In the genomic region with DNA sequence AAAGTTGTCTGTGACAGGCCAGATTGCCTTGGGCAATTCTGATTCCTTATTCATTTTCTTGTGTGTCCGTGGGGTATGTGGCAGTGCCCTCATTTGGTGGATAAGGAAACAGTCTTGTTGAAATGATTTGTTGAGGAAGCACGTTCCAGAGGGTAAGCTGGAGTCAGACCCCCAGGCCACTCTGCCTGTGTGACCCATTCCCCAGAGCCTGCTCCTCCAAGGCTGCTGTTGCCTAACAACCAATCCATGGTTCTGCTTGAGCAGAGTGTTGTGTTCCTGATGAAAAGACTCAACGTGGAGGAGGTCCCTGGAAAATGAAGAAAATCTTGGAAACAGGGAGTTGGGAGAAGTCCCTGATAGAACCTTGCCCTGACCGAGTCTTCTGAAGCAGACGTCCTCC, we compare ENCODE assay signal across 20 mouse cellular contexts. TPM values are rescaled to one million over a fixed set of nuclear protein-coding genes. Genes with fewer than 3 reads are reported as not detected.
DNase-seq lines count a peak whose midpoint lies in the region; ATAC-seq and TF ChIP-seq lines count a peak whose summit lies in the region.
"Had no signal": no experiment of that assay in that cellular context is flagged by ENCODE, and none has a peak within 500 bp of the region (broad histone marks: within the 10 kb centered on the region; RNA-seq: fewer than 3 reads in every experiment).

No protein-coding gene starts in this region.

- peak; percentile 1; the same call in 1 of the 2 replicates for ATAC-seq in frontal cortex, adult (ENCODE audit: low TSS enrichment)
- no peak for ATAC-seq in intestine, embryonic 14.5 days (replicated peaks; ENCODE audit: low FRiP score, low TSS enrichment, low read depth)
- no peak for ATAC-seq in intestine, embryonic 15.5 days
- no peak for ATAC-seq in forebrain, embryonic 14.5 days
- ATAC-seq: CD4-positive, CD25-positive, alpha-beta regulatory T cell, adult 4 months; forebrain, embryonic 15.5 days had no signal

- no peaks in the 10 kb centered on the region for H3K36me3 ChIP-seq in intestine, embryonic 14.5 days (ENCODE audit: control insufficient read depth, insufficient read depth, low read length)
- no peaks in the 10 kb centered on the region for H3K36me3 ChIP-seq in intestine, embryonic 15.5 days
- H3K36me3 ChIP-seq in forebrain, embryonic 14.5 days (ENCODE audit: control insufficient read depth, insufficient read depth, low read length): no peaks in the 10 kb centered on the region
- H3K36me3 ChIP-seq: embryonic facial prominence, embryonic 10.5 days; forebrain, embryonic 15.5 days; G1E; heart, embryonic 12.5 days; hindbrain, embryonic 15.5 days had no signal

- no peak for TF ChIP-seq CTCF in left cerebral cortex, adult 2 months (IDR thresholded peaks at IDR 0.05)

- H3K27ac ChIP-seq in intestine, embryonic 14.5 days (ENCODE audit: low read depth): no peak overlapping the region
- H3K27ac ChIP-seq in intestine, embryonic 15.5 days: no peak overlapping the region
- H3K27ac ChIP-seq in left cerebral cortex, adult 2 months: peak overlapping the region; percentile 45; the same call in 1 of the 2 replicates
- no peak overlapping the region for H3K27ac ChIP-seq in forebrain, embryonic 14.5 days (ENCODE audit: low read depth, low read length)
- H3K27ac ChIP-seq: embryonic facial prominence, embryonic 10.5 days; forebrain, embryonic 15.5 days; hindbrain, embryonic 15.5 days had no signal

- H3K4me3 ChIP-seq in intestine, embryonic 14.5 days (ENCODE audit: low read depth, low read length): no peak overlapping the region
- H3K4me3 ChIP-seq in intestine, embryonic 15.5 days (replicated peaks): no peak overlapping the region
- no peak overlapping the region for H3K4me3 ChIP-seq in left cerebral cortex, adult 2 months
- H3K4me3 ChIP-seq in forebrain, embryonic 14.5 days (ENCODE audit: low read depth, low read length): no peak overlapping the region
- H3K4me3 ChIP-seq: embryonic facial prominence, embryonic 10.5 days; forebrain, embryonic 15.5 days; heart, embryonic 12.5 days; hindbrain, embryonic 15.5 days had no signal

- no peaks in the 10 kb centered on the region for H3K4me1 ChIP-seq in intestine, embryonic 14.5 days (replicated peaks; ENCODE audit: control insufficient read depth, insufficient read depth, low read length)
- no peaks in the 10 kb centered on the region for H3K4me1 ChIP-seq in intestine, embryonic 15.5 days (replicated peaks)
- 0 out of 2 replicates have a peak, but pooled peaks cover 2% of the 10 kb centered on the region for H3K4me1 ChIP-seq in forebrain, embryonic 14.5 days (ENCODE audit: control insufficient read depth, insufficient read depth, low read length)
- H3K4me1 ChIP-seq: embryonic facial prominence, embryonic 10.5 days had no signal

- H3K4me2 ChIP-seq in intestine, embryonic 14.5 days (ENCODE audit: low read length): no peak overlapping the region
- H3K4me2 ChIP-seq in intestine, embryonic 15.5 days (replicated peaks): no peak overlapping the region
- no peak overlapping the region for H3K4me2 ChIP-seq in forebrain, embryonic 14.5 days (ENCODE audit: low read length)
- H3K4me2 ChIP-seq: forebrain, embryonic 15.5 days; heart, embryonic 12.5 days; hindbrain, embryonic 15.5 days had no signal

- DNase-seq in frontal cortex, postnatal 14 days (ENCODE audit: low spot score in 2 of 2): no peak
- peak; percentile 47 for DNase-seq in intestine, embryonic 14.5 days (ENCODE audit: low spot score)
- DNase-seq in left cerebral cortex, adult 2 months (ENCODE audit: extremely low spot score in 1 of 2, low spot score in 2 of 2): no peak
- no peak for DNase-seq in left cerebral cortex, postnatal 10 days (ENCODE audit: extremely low spot score in 1 of 2, low spot score in 2 of 2)
- DNase-seq in adipocyte (ENCODE audit: low spot score): peak; percentile 60
- no peak for DNase-seq in forebrain, embryonic 14.5 days (ENCODE audit: low spot score)
- DNase-seq: adrenal gland, postnatal 14 days; B cell, adult 2 months; cerebellum, adult 2 months; cerebellum, postnatal 10 days; gastrocnemius, postnatal 36 days; heart, postnatal 36 days had no signal

- intact Hi-C loops in left cerebral cortex, adult 2 months (cut with DNase I): no loop called here
- intact Hi-C loops in left cerebral cortex, postnatal 10 days (cut with DNase I): no loop called here

- no peaks in the 10 kb centered on the region for H3K9me3 ChIP-seq in intestine, embryonic 14.5 days (ENCODE audit: control insufficient read depth, low read length)
- H3K9me3 ChIP-seq in intestine, embryonic 15.5 days: no peaks in the 10 kb centered on the region
- no peaks in the 10 kb centered on the region for H3K9me3 ChIP-seq in forebrain, embryonic 14.5 days (replicated peaks; ENCODE audit: control insufficient read depth, low read length)
- H3K9me3 ChIP-seq: embryonic facial prominence, embryonic 10.5 days; forebrain, embryonic 15.5 days; heart, embryonic 12.5 days; hindbrain, embryonic 15.5 days had no signal

- no peak overlapping the region for H3K9ac ChIP-seq in intestine, embryonic 14.5 days (ENCODE audit: low read length)
- H3K9ac ChIP-seq in intestine, embryonic 15.5 days: no peak overlapping the region
- H3K9ac ChIP-seq in forebrain, embryonic 14.5 days (ENCODE audit: low read length): no peak overlapping the region
- H3K9ac ChIP-seq: forebrain, embryonic 15.5 days; heart, embryonic 12.5 days; hindbrain, embryonic 15.5 days had no signal

- H3K27me3 ChIP-seq in intestine, embryonic 14.5 days (replicated peaks; ENCODE audit: control insufficient read depth, insufficient read depth, low read length): no peaks in the 10 kb centered on the region
- no peaks in the 10 kb centered on the region for H3K27me3 ChIP-seq in intestine, embryonic 15.5 days (replicated peaks)
- H3K27me3 ChIP-seq in forebrain, embryonic 14.5 days (replicated peaks; ENCODE audit: control insufficient read depth, insufficient read depth, low read length): no peaks in the 10 kb centered on the region
- H3K27me3 ChIP-seq: forebrain, embryonic 15.5 days; heart, embryonic 12.5 days; hindbrain, embryonic 15.5 days had no signal

- 75% methylated on average over 5 of the region's 5 CpGs for WGBS in intestine, embryonic 14.5 days
- 77% methylated on average over 5 of the region's 5 CpGs for WGBS in intestine, embryonic 15.5 days
- 62% methylated on average over 5 of the region's 5 CpGs for WGBS in forebrain, embryonic 14.5 days

RNA-seq across cellular contexts. Expression of a gene that starts 18.8 kb away (rescaled TPM):
- 16.8 and 19.4 TPM in 2 replicates for polyA plus RNA-seq in intestine, embryonic 14.5 days (2014; fragmentation: Nextera tagmentation; extraction: Ambion mirVana)
- 12.7 and 12.9 TPM in 2 replicates for polyA plus RNA-seq in intestine, embryonic 15.5 days (2015; fragmentation: Nextera tagmentation; extraction: Ambion mirVana)
- total RNA-seq in left cerebral cortex, adult 2 months (2021): 10 to 100 TPM; 67.5 to 81.8 TPM
- total RNA-seq in left cerebral cortex, postnatal 10 days (2021): 10 to 100 TPM; 44.2 to 47.5 TPM
- 7.1 and 12.0 TPM in 2 replicates for polyA plus RNA-seq in forebrain, embryonic 14.5 days (2014; fragmentation: Nextera tagmentation; extraction: Ambion mirVana)
- polyA plus RNA-seq: G1E had no signal

Comparison
In these comparisons a context has a peak if more than half of its experiments do, and no peak if none do; other contexts are left out.
1. DNase-seq: peak in intestine, embryonic 14.5 days (single experiment) and adipocyte (single experiment); none in frontal cortex, postnatal 14 days (0 of 2), left cerebral cortex, adult 2 months (0 of 2), left cerebral cortex, postnatal 10 days (0 of 2) and forebrain, embryonic 14.5 days (single experiment).